Mouse (Mus musculus) forebrain, postnatal 0 days (tissue): Measurements from ENCODE around the gene Xbp1. TPM values are rescaled to one million over a fixed set of nuclear protein-coding genes. Genes with fewer than 3 reads are reported as not detected.
A peak's percentile ranks its signal among the peaks of the same experiment; 100 is the strongest.
"Not testable (repeated sequence)": the region's sequence is repeated elsewhere in the genome, so short reads cannot be mapped to it uniquely, and the experiment has no call there.

Experiments used
- ATAC-seq: fragments of 200-750 bp; cut with Nextera tagmentation; 2 replicates; pipeline ENCODE4 v1.8.0; 2017; ENCODE audit warnings: mild to moderate bottlenecking, moderate library complexity
- DNase-seq: peaks from one replicate; pipeline ENCODE4 v3.0.0-alpha.2; 2015
- H3K27ac ChIP-seq: fragments of 300-500 bp; sonication (generic); 2 replicates; pipeline ENCODE4 v1.5.1; 2014; ENCODE audit warnings: low read depth, mild to moderate bottlenecking, antibody characterized with exemption, low read length, moderate library complexity, mixed read lengths
- H3K27me3 ChIP-seq: fragments of 300-500 bp; sonication (generic); 2 replicates; pipeline ENCODE4 v1.6.1; 2014; ENCODE audit warnings: mild to moderate bottlenecking, low read length, mixed read lengths; ENCODE audit not compliant: insufficient read depth
- H3K36me3 ChIP-seq: fragments of 300-500 bp; sonication (generic); 2 replicates; pipeline ENCODE4 v1.6.1; 2014; ENCODE audit warnings: mild to moderate bottlenecking, moderate library complexity; ENCODE audit not compliant: insufficient read depth
- H3K4me1 ChIP-seq: fragments of 300-500 bp; sonication (generic); 2 replicates; pipeline ENCODE4 v1.6.1; 2014; ENCODE audit warnings: antibody characterized with exemption; ENCODE audit not compliant: insufficient read depth
- H3K4me2 ChIP-seq: fragments of 300-500 bp; sonication (generic); 2 replicates; pipeline ENCODE4 v1.6.1; 2014; ENCODE audit warnings: low read depth, mild to moderate bottlenecking, moderate library complexity
- H3K4me3 ChIP-seq: fragments of 300-500 bp; sonication (generic); 2 replicates; pipeline ENCODE4 v1.5.1; 2014; ENCODE audit warnings: low read depth, low read length, mixed read lengths
- H3K9ac ChIP-seq: fragments of 300-500 bp; sonication (generic); 2 replicates; pipeline ENCODE4 v1.6.1; 2014; ENCODE audit warnings: mild to moderate bottlenecking
- H3K9me3 ChIP-seq: fragments of 300-500 bp; sonication (generic); 2 replicates; pipeline ENCODE4 v1.6.1; 2016; ENCODE audit warnings: low read length
- CTCF ChIP-seq: sonication (generic); IDR thresholded peaks from 2 replicates; pipeline ENCODE4 v1.5.1; 2016; ENCODE audit warnings: antibody characterized with exemption, control low read depth, low read depth
- WGBS: fragments of 180-500 bp; shearing (Covaris S2); extraction: QIAGEN DNeasy Blood & Tissue Kit; methylation state at CpG from one replicate; pipeline ENCODE4 v1.1.7; 2014; 5-methylcytosine and 5-hydroxymethylcytosine counted together
- polyA plus RNA-seq: library from polyadenylated mRNA; unstranded; fragments of >200 nt; fragmentation: Nextera tagmentation; extraction: Ambion mirVana; gene quantifications from 2 replicates; pipeline ENCODE4 v1.2.1, GENCODE M21; 2015
- total RNA-seq: library from RNA; depleted of rRNA; stranded (reverse); fragments of >200 nt; gene quantifications from 2 replicates; pipeline ENCODE4 v1.2.3, GENCODE M21; 2014

Xbp1 gene
- total and polyA plus RNA-seq, 2 experiments from 2014 or later, result 100 to 120 TPM

DNA sequence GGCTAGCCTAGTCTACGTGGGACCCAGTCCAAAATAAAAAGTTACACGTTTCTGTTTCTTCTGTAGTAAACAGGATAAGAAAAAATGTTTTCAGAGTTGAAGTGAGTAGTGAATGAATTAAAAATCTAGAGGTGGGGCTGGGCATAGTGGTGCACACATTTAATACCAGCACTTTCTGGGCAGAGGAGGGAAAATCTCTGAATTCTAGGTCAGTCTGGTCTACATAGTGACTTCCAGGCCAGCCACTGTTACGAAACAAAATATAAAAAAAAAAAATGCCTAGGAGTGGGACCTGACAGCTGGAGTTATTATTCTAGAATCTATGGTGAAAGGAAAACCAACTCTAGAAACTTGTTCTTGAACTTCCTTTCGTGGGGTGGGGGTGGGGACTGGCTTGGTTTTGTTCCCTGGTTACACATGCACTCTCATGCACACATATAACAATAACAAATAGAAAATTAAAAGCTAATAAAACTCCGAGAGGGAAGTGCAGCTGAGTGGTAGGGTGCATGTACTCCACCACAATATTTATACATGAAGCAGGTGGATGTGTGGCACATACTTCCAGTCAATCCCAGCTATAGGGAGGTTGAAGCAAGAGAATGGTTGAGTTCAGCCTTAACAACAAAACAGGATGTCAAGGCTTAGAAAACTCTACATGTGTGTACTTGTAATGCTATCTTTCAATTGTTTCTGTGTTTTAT, 22.2 kb downstream of the Xbp1 start:
- H3K4me3 ChIP-seq, result peak overlapping the region; percentile 93
- H3K27ac ChIP-seq, result no peak overlapping the region
- no peak for ATAC-seq
- TF ChIP-seq CTCF, result no peak
- no peaks in the 10 kb centered on the region for H3K9me3 ChIP-seq
- 54% methylated on average over 5 of the region's 5 CpGs for WGBS
- no peaks in the 10 kb centered on the region for H3K27me3 ChIP-seq
- H3K4me2 ChIP-seq, result peak overlapping the region; percentile 73
- H3K9ac ChIP-seq, result peak overlapping the region; percentile 74
- H3K4me1 ChIP-seq, result peaks cover 9% of the 10 kb centered on the region; the same call in 1 of the 2 replicates
- H3K36me3 ChIP-seq, result no peaks in the 10 kb centered on the region
- DNase-seq, result no peak

- 83% methylated on average over 1 of the region's 1 CpGs for WGBS
- TF ChIP-seq CTCF, result no peak
Measured at GRCm38 (mm10) chr11:5543281-5543680, 22.8 kb downstream of the Xbp1 start.

GRCm38 (mm10) chr11:5544709-5545108, 24.2 kb downstream of the Xbp1 start:
- not testable (repeated sequence) for DNase-seq, H3K4me2 ChIP-seq, H3K4me1 ChIP-seq, H3K36me3 ChIP-seq, H3K9me3 ChIP-seq, H3K9ac ChIP-seq, ATAC-seq, H3K4me3 ChIP-seq, H3K27ac ChIP-seq, H3K27me3 ChIP-seq
- WGBS, result 67% methylated on average over 1 of the region's 1 CpGs

More at GRCm38 (mm10) chr11:5543281-5543680, 22.8 kb downstream of the Xbp1 start:
- H3K4me2 ChIP-seq, result no peak overlapping the region
- H3K27me3 ChIP-seq, result no peaks in the 10 kb centered on the region
- H3K27ac ChIP-seq, result no peak overlapping the region
- H3K9ac ChIP-seq, result no peak overlapping the region
- H3K4me3 ChIP-seq, result no peak overlapping the region
- H3K36me3 ChIP-seq, result no peaks in the 10 kb centered on the region
- DNase-seq (no peak), ATAC-seq (no peak)
- peaks cover 9% of the 10 kb centered on the region; the same call in 1 of the 2 replicates for H3K4me1 ChIP-seq
- no peaks in the 10 kb centered on the region for H3K9me3 ChIP-seq

GRCm38 (mm10) chr11:5545457-5545856, 25.0 kb downstream of the Xbp1 start:
- Histone ChIP-seq H3K4me1 (peaks cover 8% of the 10 kb centered on the region; the same call in 1 of the 2 replicates), H3K27me3 (no peaks in the 10 kb centered on the region), H3K27ac (no peak overlapping the region), H3K4me2 (no peak overlapping the region), H3K4me3 (no peak overlapping the region), H3K36me3 (no peaks in the 10 kb centered on the region), H3K9ac (no peak overlapping the region), H3K9me3 (no peaks in the 10 kb centered on the region)
- TF ChIP-seq CTCF, result no peak
- WGBS, result 80% methylated on average over 4 of the region's 4 CpGs
- DNase-seq (no peak), ATAC-seq (no peak)

DNA sequence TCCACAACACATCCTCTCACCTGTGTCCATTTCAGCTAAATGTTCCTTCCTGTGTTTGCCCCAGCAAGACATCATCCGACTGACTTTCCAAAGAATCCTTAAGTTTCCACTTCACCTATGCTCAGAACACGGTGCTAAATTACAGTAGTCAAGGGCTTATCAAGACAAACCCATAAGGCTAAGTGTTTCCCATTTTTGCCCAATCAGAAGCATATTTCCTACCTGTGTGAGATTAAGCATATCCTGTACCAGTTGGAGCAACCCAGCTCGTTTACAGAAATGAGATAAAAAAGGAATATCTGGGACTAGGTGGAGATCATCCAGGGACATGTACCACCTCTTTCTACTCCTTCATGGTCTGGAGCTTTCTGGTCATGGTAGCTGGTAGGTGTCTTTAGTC, 26.2 kb downstream of the Xbp1 start:
- WGBS, result 89% methylated on average over 3 of the region's 3 CpGs
- Histone ChIP-seq H3K4me1 (no peaks in the 10 kb centered on the region), H3K9me3 (no peaks in the 10 kb centered on the region), H3K27me3 (no peaks in the 10 kb centered on the region), H3K9ac (no peak overlapping the region), H3K27ac (no peak overlapping the region), H3K4me3 (no peak overlapping the region), H3K4me2 (no peak overlapping the region), H3K36me3 (no peaks in the 10 kb centered on the region)
- TF ChIP-seq CTCF, result no peak
- ATAC-seq (no peak), DNase-seq (no peak)

GRCm38 (mm10) chr11:5551430-5551829, 31.0 kb downstream of the Xbp1 start:
- Histone ChIP-seq H3K4me2 (no peak overlapping the region), H3K4me3 (no peak overlapping the region), H3K9ac (no peak overlapping the region), H3K27me3 (no peaks in the 10 kb centered on the region), H3K36me3 (no peaks in the 10 kb centered on the region), H3K4me1 (no peaks in the 10 kb centered on the region), H3K9me3 (no peaks in the 10 kb centered on the region), H3K27ac (no peak overlapping the region)
- ATAC-seq, result no peak
- 90% methylated on average over 5 of the region's 5 CpGs for WGBS
- no peak for DNase-seq
- no peak for TF ChIP-seq CTCF

DNA sequence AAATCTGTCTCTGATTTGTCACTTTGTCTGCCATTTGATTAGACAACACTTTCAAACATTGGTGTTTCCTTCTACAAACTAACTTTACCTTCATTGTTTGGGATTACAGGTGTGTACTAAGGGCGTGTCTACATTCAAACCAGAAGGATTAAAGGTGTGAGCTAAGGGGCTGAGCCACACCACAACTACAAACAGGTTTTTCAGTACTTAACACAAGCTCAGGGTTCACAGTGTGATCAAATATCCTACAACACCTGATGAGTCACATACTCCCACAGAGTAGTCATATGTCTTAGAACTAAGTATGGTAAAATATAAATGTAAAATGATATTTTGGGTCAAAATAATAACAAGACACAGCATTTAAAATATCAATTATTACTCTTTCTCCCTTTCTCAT, 31.5 kb downstream of the Xbp1 start:
- Histone ChIP-seq H3K27me3 (no peaks in the 10 kb centered on the region), H3K4me1 (no peaks in the 10 kb centered on the region), H3K27ac (no peak overlapping the region), H3K4me3 (no peak overlapping the region), H3K9me3 (no peaks in the 10 kb centered on the region), H3K4me2 (no peak overlapping the region), H3K9ac (no peak overlapping the region), H3K36me3 (no peaks in the 10 kb centered on the region)
- DNase-seq (no peak), ATAC-seq (no peak)
- no peak for TF ChIP-seq CTCF
- WGBS, result 75% methylated on average over 1 of the region's 1 CpGs
